Mouse (Mus musculus): ENCODE results near the gene 1190005I06Rik. TPM values are rescaled to one million over a fixed set of nuclear protein-coding genes. Genes with fewer than 3 reads are reported as not detected.

The 1190005I06Rik gene
- polyA plus RNA-seq (2015; fragmentation: Nextera tagmentation; extraction: Ambion mirVana): 14.8 and 15.9 TPM in 2 replicates

GRCm38 (mm10) chr8:120647532-120647931 is at the start of gene 1190005I06Rik:
TSS of gene 1190005I06Rik (minus strand) at chr8:120647632.
- H3K4me1 ChIP-seq: peaks cover 6% of the 10 kb centered on the region; the same call in 1 of the 2 replicates
- no peaks in the 10 kb centered on the region for H3K27me3 ChIP-seq
- no peaks in the 10 kb centered on the region for H3K9me3 ChIP-seq
- no peak for ATAC-seq (ENCODE audit: insufficient number of reproducible peaks, insufficient read depth, low FRiP score, low TSS enrichment, low read depth)
- peaks cover 4% of the 10 kb centered on the region; the same call in 1 of the 2 replicates for H3K36me3 ChIP-seq
- no peak within 1 kb of the TSS for H3K4me3 ChIP-seq
- no peak within 1 kb of the TSS; the same call in 1 of the 2 replicates for H3K27ac ChIP-seq
- H3K4me2 ChIP-seq: no peak within 1 kb of the TSS
- H3K9ac ChIP-seq: no peak within 1 kb of the TSS
- WGBS: 28% methylated on average over 7 of the region's 7 CpGs

GRCm38 (mm10) chr8:120696401-120697153 is 49.1 kb upstream of the 1190005I06Rik start:
- no peak overlapping the region for H3K27ac ChIP-seq
- H3K4me2 ChIP-seq: no peak overlapping the region
- no peaks in the 10 kb centered on the region for H3K36me3 ChIP-seq
- no peaks in the 10 kb centered on the region for H3K27me3 ChIP-seq
- H3K9ac ChIP-seq: no peak overlapping the region
- ATAC-seq (ENCODE audit: insufficient number of reproducible peaks, insufficient read depth, low FRiP score, low TSS enrichment, low read depth): no peak
- no peaks in the 10 kb centered on the region for H3K9me3 ChIP-seq
- no peak overlapping the region for H3K4me3 ChIP-seq
- H3K4me1 ChIP-seq: peaks cover 8% of the 10 kb centered on the region
- 50% methylated on average over 13 of the region's 13 CpGs for WGBS

GRCm38 (mm10) chr8:120693861-120694493 is 46.5 kb upstream of the 1190005I06Rik start:
- WGBS: 52% methylated on average over 22 of the region's 22 CpGs
- Histone ChIP-seq H3K4me2 (no peak overlapping the region), H3K9ac (no peak overlapping the region), H3K9me3 (no peaks in the 10 kb centered on the region), H3K4me1 (peaks cover 8% of the 10 kb centered on the region), H3K27me3 (no peaks in the 10 kb centered on the region; the same call in 1 of the 2 replicates), H3K27ac (no peak overlapping the region), H3K4me3 (no peak overlapping the region), H3K36me3 (no peaks in the 10 kb centered on the region)
- ATAC-seq (ENCODE audit: insufficient number of reproducible peaks, insufficient read depth, low FRiP score, low TSS enrichment, low read depth): no peak

- Histone ChIP-seq H3K27ac (no peak overlapping the region), H3K36me3 (no peaks in the 10 kb centered on the region), H3K9ac (no peak overlapping the region), H3K4me1 (peaks cover 8% of the 10 kb centered on the region), H3K9me3 (no peaks in the 10 kb centered on the region), H3K4me2 (no peak overlapping the region), H3K27me3 (no peaks in the 10 kb centered on the region; the same call in 1 of the 2 replicates), H3K4me3 (no peak overlapping the region)
- no peak for ATAC-seq (ENCODE audit: insufficient number of reproducible peaks, insufficient read depth, low FRiP score, low TSS enrichment, low read depth)
- 48% methylated on average over 4 of the region's 4 CpGs for WGBS
Measured at GRCm38 (mm10) chr8:120692934-120693333, 45.5 kb upstream of the 1190005I06Rik start.

- Histone ChIP-seq H3K9ac (no peak overlapping the region), H3K4me3 (no peak overlapping the region), H3K27me3 (no peaks in the 10 kb centered on the region; the same call in 1 of the 2 replicates), H3K9me3 (no peaks in the 10 kb centered on the region), H3K4me2 (no peak overlapping the region), H3K4me1 (peaks cover 30% of the 10 kb centered on the region), H3K36me3 (no peaks in the 10 kb centered on the region), H3K27ac (no peak overlapping the region)
- 86% methylated on average over 7 of the region's 7 CpGs for WGBS
- ATAC-seq (ENCODE audit: insufficient number of reproducible peaks, insufficient read depth, low FRiP score, low TSS enrichment, low read depth): no peak
Measured at GRCm38 (mm10) chr8:120688511-120688910, 41.1 kb upstream of the 1190005I06Rik start.

- WGBS: 80% methylated on average over 8 of the region's 8 CpGs
- no peak for ATAC-seq (ENCODE audit: insufficient number of reproducible peaks, insufficient read depth, low FRiP score, low TSS enrichment, low read depth)
- no peaks in the 10 kb centered on the region for H3K36me3 ChIP-seq
Measured at GRCm38 (mm10) chr8:120687786-120688185, 40.4 kb upstream of the 1190005I06Rik start.

GRCm38 (mm10) chr8:120686576-120686975 is 39.1 kb upstream of the 1190005I06Rik start:
- H3K4me1 ChIP-seq: peaks cover 30% of the 10 kb centered on the region
- H3K9ac ChIP-seq: no peak overlapping the region; the same call in 1 of the 2 replicates
- no peak overlapping the region for H3K4me3 ChIP-seq
- no peak overlapping the region for H3K27ac ChIP-seq
- WGBS: 73% methylated on average over 5 of the region's 5 CpGs
- H3K4me2 ChIP-seq: no peak overlapping the region
- no peaks in the 10 kb centered on the region for H3K9me3 ChIP-seq
- no peaks in the 10 kb centered on the region for H3K36me3 ChIP-seq
- ATAC-seq (ENCODE audit: insufficient number of reproducible peaks, insufficient read depth, low FRiP score, low TSS enrichment, low read depth): no peak
- peaks cover 7% of the 10 kb centered on the region; the same call in 1 of the 2 replicates for H3K27me3 ChIP-seq

More at GRCm38 (mm10) chr8:120687786-120688185, 40.4 kb upstream of the 1190005I06Rik start:
- H3K9ac ChIP-seq: no peak overlapping the region
- H3K9me3 ChIP-seq: no peaks in the 10 kb centered on the region
- H3K27me3 ChIP-seq: peaks cover 3% of the 10 kb centered on the region; the same call in 1 of the 2 replicates
- H3K4me1 ChIP-seq: peaks cover 30% of the 10 kb centered on the region
- H3K27ac ChIP-seq: no peak overlapping the region
- H3K4me2 ChIP-seq: no peak overlapping the region
- H3K4me3 ChIP-seq: no peak overlapping the region

GRCm38 (mm10) chr8:120686051-120686450 is 38.6 kb upstream of the 1190005I06Rik start:
- Histone ChIP-seq H3K4me1 (peaks cover 30% of the 10 kb centered on the region), H3K4me2 (no peak overlapping the region), H3K9me3 (no peaks in the 10 kb centered on the region), H3K36me3 (no peaks in the 10 kb centered on the region), H3K9ac (peak overlapping the region; percentile 6; the same call in 1 of the 2 replicates), H3K27ac (peak overlapping the region; percentile 81), H3K27me3 (peaks cover 7% of the 10 kb centered on the region; the same call in 1 of the 2 replicates), H3K4me3 (no peak overlapping the region)
- ATAC-seq (ENCODE audit: insufficient number of reproducible peaks, insufficient read depth, low FRiP score, low TSS enrichment, low read depth): no peak
- 71% methylated on average over 13 of the region's 13 CpGs for WGBS

GRCm38 (mm10) chr8:120685591-120685990 is 38.2 kb upstream of the 1190005I06Rik start:
- 78% methylated on average over 8 of the region's 8 CpGs for WGBS
- no peaks in the 10 kb centered on the region for H3K9me3 ChIP-seq
- peaks cover 7% of the 10 kb centered on the region; the same call in 1 of the 2 replicates for H3K27me3 ChIP-seq
- no peak overlapping the region for H3K4me2 ChIP-seq
- no peak for ATAC-seq (ENCODE audit: insufficient number of reproducible peaks, insufficient read depth, low FRiP score, low TSS enrichment, low read depth)
- H3K27ac ChIP-seq: peak overlapping the region; percentile 81
- H3K4me1 ChIP-seq: peaks cover 30% of the 10 kb centered on the region
- peak overlapping the region; percentile 6; the same call in 1 of the 2 replicates for H3K9ac ChIP-seq
- no peak overlapping the region for H3K4me3 ChIP-seq
- H3K36me3 ChIP-seq: no peaks in the 10 kb centered on the region

- Histone ChIP-seq H3K27ac (peak overlapping the region; percentile 81), H3K9ac (0 out of 2 replicates have a peak overlapping the region, but pooled peaks have one; percentile 3), H3K4me2 (no peak overlapping the region), H3K27me3 (peaks cover 7% of the 10 kb centered on the region; the same call in 1 of the 2 replicates), H3K9me3 (no peaks in the 10 kb centered on the region), H3K36me3 (no peaks in the 10 kb centered on the region), H3K4me3 (no peak overlapping the region), H3K4me1 (peaks cover 30% of the 10 kb centered on the region)
- ATAC-seq (ENCODE audit: insufficient number of reproducible peaks, insufficient read depth, low FRiP score, low TSS enrichment, low read depth): no peak
- 39% methylated on average over 5 of the region's 5 CpGs for WGBS
Measured at GRCm38 (mm10) chr8:120685097-120685496, 37.7 kb upstream of the 1190005I06Rik start.

GRCm38 (mm10) chr8:120684082-120684481 is 36.6 kb upstream of the 1190005I06Rik start:
- no peaks in the 10 kb centered on the region for H3K36me3 ChIP-seq
- no peak overlapping the region for H3K27ac ChIP-seq
- 71% methylated on average over 5 of the region's 5 CpGs for WGBS
- no peak for ATAC-seq (ENCODE audit: insufficient number of reproducible peaks, insufficient read depth, low FRiP score, low TSS enrichment, low read depth)
- no peaks in the 10 kb centered on the region for H3K9me3 ChIP-seq
- H3K27me3 ChIP-seq: peaks cover 7% of the 10 kb centered on the region; the same call in 1 of the 2 replicates
- no peak overlapping the region for H3K4me3 ChIP-seq
- no peak overlapping the region for H3K4me2 ChIP-seq
- no peak overlapping the region for H3K9ac ChIP-seq
- peaks cover 30% of the 10 kb centered on the region for H3K4me1 ChIP-seq
